Mouse (Mus musculus) kidney, postnatal 0 days (tissue): ENCODE measurements around the gene Msl1. TPM values are rescaled to one million over a fixed set of nuclear protein-coding genes. Genes with fewer than 3 reads are reported as not detected.

Experiments
- ATAC-seq: fragments of 200-750 bp; cut with Nextera tagmentation; replicated peaks from 2 replicates; pipeline ENCODE4 v1.8.0; 2017; ENCODE audit warnings: low read depth, moderate number of reproducible peaks, moderate TSS enrichment, moderate library complexity; ENCODE audit not compliant: low FRiP score
- DNase-seq: peaks from one replicate; pipeline ENCODE4 v3.0.0-alpha.2; 2016; ENCODE audit warnings: low spot score
- H3K27ac ChIP-seq: fragments of 300-500 bp; sonication (generic); 2 replicates; pipeline ENCODE4 v1.5.1; 2014; ENCODE audit warnings: mild to moderate bottlenecking
- H3K27me3 ChIP-seq: fragments of 300-500 bp; sonication (generic); 2 replicates; pipeline ENCODE4 v1.6.1; 2014; ENCODE audit warnings: low read length, mixed read lengths; ENCODE audit not compliant: insufficient read depth
- H3K36me3 ChIP-seq: fragments of 300-500 bp; sonication (generic); 2 replicates; pipeline ENCODE4 v1.6.1; 2014; ENCODE audit warnings: low read length, mixed read lengths; ENCODE audit not compliant: insufficient read depth
- H3K4me1 ChIP-seq: fragments of 300-500 bp; sonication (generic); replicated peaks from 2 replicates; pipeline ENCODE4 v1.6.1; 2014; ENCODE audit warnings: antibody characterized with exemption, low read length, mixed read lengths; ENCODE audit not compliant: insufficient read depth
- H3K4me2 ChIP-seq: fragments of 300-500 bp; sonication (generic); 2 replicates; pipeline ENCODE4 v1.6.1; 2014; ENCODE audit warnings: mild to moderate bottlenecking, low read length, moderate library complexity, mixed read lengths
- H3K4me3 ChIP-seq: fragments of 300-500 bp; sonication (generic); replicated peaks from 2 replicates; pipeline ENCODE4 v1.5.1; 2014; ENCODE audit warnings: low read depth, low read length
- H3K9ac ChIP-seq: fragments of 300-500 bp; sonication (generic); 2 replicates; pipeline ENCODE4 v1.6.1; 2014; ENCODE audit warnings: low read depth, low read length
- H3K9me3 ChIP-seq: fragments of 300-500 bp; sonication (generic); replicated peaks from 2 replicates; pipeline ENCODE4 v1.6.1; 2016; ENCODE audit warnings: low read length, inconsistent platforms, mixed read lengths
- CTCF ChIP-seq: IDR thresholded peaks from 2 replicates; pipeline ENCODE4 v1.5.1; 2016; ENCODE audit warnings: antibody characterized with exemption, low read depth, mild to moderate bottlenecking, moderate library complexity
- WGBS: fragments of 180-500 bp; shearing (Covaris S2); extraction: QIAGEN DNeasy Blood & Tissue Kit; methylation state at CpG from one replicate; pipeline ENCODE4 v1.1.7; 2014; 5-methylcytosine and 5-hydroxymethylcytosine counted together
- polyA plus RNA-seq: library from polyadenylated mRNA; unstranded; fragments of >200 nt; fragmentation: Nextera tagmentation; extraction: Ambion mirVana; gene quantifications from 2 replicates; pipeline ENCODE4 v1.2.1, GENCODE M21; 2015

Gene Msl1
- polyA plus RNA-seq, 1 experiment from 2014 or later, result 19.3 TPM

- WGBS, result 1% methylated on average over 22 of the region's 22 CpGs
Observed at GRCm38 (mm10) chr11:98774582-98775347, 20.6 kb upstream of the Msl1 start, which contains the start of gene Nr1d1. TSS of gene Nr1d1 (minus strand) at chr11:98775333.

GRCm38 (mm10) chr11:98775348-98776051 is 19.8 kb upstream of the Msl1 start:
- WGBS, result 2% methylated on average over 15 of the region's 15 CpGs
- Histone ChIP-seq H3K4me3 (peak overlapping the region; percentile 40), H3K4me1 (peaks cover 58% of the 10 kb centered on the region), H3K36me3 (peaks cover 3% of the 10 kb centered on the region; the same call in 1 of the 2 replicates), H3K27ac (peak overlapping the region; percentile 95), H3K9ac (0 out of 2 replicates have a peak overlapping the region, but pooled peaks have one; percentile 24), H3K4me2 (peak overlapping the region; percentile 60), H3K9me3 (no peaks in the 10 kb centered on the region), H3K27me3 (no peaks in the 10 kb centered on the region)
- no peak; the same call in 1 of the 2 replicates for TF ChIP-seq CTCF
- ATAC-seq, result no peak; the same call in 1 of the 2 replicates
- peak; percentile 97 for DNase-seq

More at GRCm38 (mm10) chr11:98774582-98775347, 20.6 kb upstream of the Msl1 start, which contains the start of gene Nr1d1:
- H3K27me3 ChIP-seq, result no peaks in the 10 kb centered on the region
- DNase-seq (no peak), ATAC-seq (peak; percentile 78)
- H3K9ac ChIP-seq, result peak within 1 kb of the TSS; percentile 59
- peak within 1 kb of the TSS; percentile 60 for H3K4me2 ChIP-seq
- peaks cover 55% of the 10 kb centered on the region for H3K4me1 ChIP-seq
- H3K9me3 ChIP-seq, result no peaks in the 10 kb centered on the region
- peak within 1 kb of the TSS; percentile 95 for H3K27ac ChIP-seq
- TF ChIP-seq CTCF, result no peak
- H3K4me3 ChIP-seq, result peak within 1 kb of the TSS; percentile 40
- peaks cover 4% of the 10 kb centered on the region for H3K36me3 ChIP-seq

- Histone ChIP-seq H3K9me3 (no peaks in the 10 kb centered on the region), H3K36me3 (no peaks in the 10 kb centered on the region), H3K4me3 (no peak overlapping the region), H3K4me1 (peaks cover 58% of the 10 kb centered on the region), H3K4me2 (peak overlapping the region; percentile 60), H3K9ac (0 out of 2 replicates have a peak overlapping the region, but pooled peaks have one; percentile 24), H3K27me3 (no peaks in the 10 kb centered on the region), H3K27ac (peak overlapping the region; percentile 95)
- no peak for TF ChIP-seq CTCF
- 33% methylated on average over 12 of the region's 12 CpGs for WGBS
- DNase-seq, result no peak
- ATAC-seq, result no peak
Observed at GRCm38 (mm10) chr11:98776052-98776764, 19.1 kb upstream of the Msl1 start.

DNA sequence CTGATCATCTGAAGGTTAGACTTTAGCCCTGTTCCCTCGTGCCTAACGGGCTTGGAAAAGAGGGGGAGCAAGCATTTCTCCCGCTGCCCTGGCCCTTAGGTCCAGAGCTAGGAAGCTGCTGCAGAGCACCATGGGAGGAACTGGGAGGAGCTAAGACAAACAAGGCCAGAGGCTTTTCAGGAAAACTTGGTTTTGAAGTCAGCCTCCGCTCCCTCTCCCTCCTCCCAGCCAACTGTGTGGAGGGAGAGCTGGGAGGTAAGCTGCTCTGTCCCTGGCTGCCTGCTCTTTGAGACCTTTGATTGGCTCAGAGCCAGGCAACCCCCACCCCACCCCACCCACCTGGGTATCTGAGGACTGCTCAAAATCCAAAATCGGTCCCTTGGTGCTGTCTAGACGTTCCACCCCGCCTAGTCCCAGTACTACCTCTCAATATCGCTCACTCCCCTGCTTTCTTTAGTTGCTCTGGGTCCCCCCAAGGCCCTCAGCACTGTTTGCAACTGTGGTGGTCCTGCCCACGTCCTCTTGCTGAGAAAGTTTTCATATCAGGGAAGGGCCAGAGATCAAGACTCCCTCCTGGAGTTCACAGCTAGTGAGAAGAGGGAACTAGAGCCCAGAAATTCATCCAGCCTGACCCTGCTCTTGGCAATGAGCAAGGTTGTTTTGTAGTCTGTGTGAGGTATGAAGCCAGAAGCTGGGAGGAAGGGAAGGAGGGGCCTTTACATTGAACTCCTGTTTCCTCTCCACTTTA is 18.3 kb upstream of the Msl1 start:
- H3K9ac ChIP-seq, result peak overlapping the region; percentile 24; the same call in 1 of the 2 replicates
- 10% methylated on average over 9 of the region's 9 CpGs for WGBS
- ATAC-seq, result 0 out of 2 replicates have a peak, but pooled peaks have one; percentile 3
- no peaks in the 10 kb centered on the region for H3K9me3 ChIP-seq
- no peak for TF ChIP-seq CTCF
- peak overlapping the region; percentile 95 for H3K27ac ChIP-seq
- no peaks in the 10 kb centered on the region for H3K36me3 ChIP-seq
- H3K4me1 ChIP-seq, result peaks cover 65% of the 10 kb centered on the region
- peak overlapping the region; percentile 21 for H3K4me2 ChIP-seq
- H3K27me3 ChIP-seq, result no peaks in the 10 kb centered on the region
- DNase-seq, result peak; percentile 92
- no peak overlapping the region for H3K4me3 ChIP-seq

DNA sequence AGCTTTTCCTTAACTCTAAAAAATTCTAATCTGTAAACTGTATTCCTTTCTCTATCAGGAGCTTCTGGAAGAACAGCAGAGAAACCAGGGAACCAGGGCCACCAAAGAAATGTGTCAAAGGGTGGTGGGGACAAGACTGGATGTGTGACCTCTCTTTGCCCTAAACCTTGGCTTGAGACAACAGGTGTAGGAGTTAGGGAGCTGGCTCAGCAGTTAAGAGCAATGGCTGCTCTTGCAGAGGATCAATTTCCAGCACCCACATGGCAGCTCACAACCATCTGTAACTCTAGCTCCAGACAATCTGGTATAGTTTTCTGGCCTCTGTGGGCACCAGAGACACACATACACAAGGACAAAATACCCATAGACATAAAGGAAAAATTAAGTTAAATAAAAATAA is 17.4 kb upstream of the Msl1 start:
- Histone ChIP-seq H3K27ac (peak overlapping the region; percentile 95), H3K4me2 (no peak overlapping the region), H3K9me3 (no peaks in the 10 kb centered on the region), H3K27me3 (no peaks in the 10 kb centered on the region), H3K9ac (no peak overlapping the region), H3K36me3 (no peaks in the 10 kb centered on the region), H3K4me1 (peaks cover 67% of the 10 kb centered on the region), H3K4me3 (no peak overlapping the region)
- ATAC-seq (no peak), DNase-seq (no peak)
- no peak for TF ChIP-seq CTCF
